Mouse (Mus musculus) c-Kit-positive CD71-positive TER-119-positive erythroid progenitor cells, embryonic 14.5 days (primary cell): Measurements from ENCODE around the gene Aplp2.
"Not testable (repeated sequence)": the region's sequence is repeated elsewhere in the genome, so short reads cannot be mapped to it uniquely, and the experiment has no call there.

Source experiments
- DNase-seq: peaks from one replicate; pipeline ENCODE4 v3.0.0-alpha.2; 2013; ENCODE audit warnings: low spot score

Aplp2 gene

GRCm38 (mm10) chr9:31177692-31178091 lies 33.9 kb downstream of the Aplp2 start:
- DNase-seq = no peak

- DNase-seq = peak; percentile 20
Observed at GRCm38 (mm10) chr9:31176379-31177130, 35.1 kb downstream of the Aplp2 start.

- no peak for DNase-seq
Observed at GRCm38 (mm10) chr9:31175978-31176377, 35.6 kb downstream of the Aplp2 start.

- no peak for DNase-seq
Observed at GRCm38 (mm10) chr9:31175346-31175745, 36.3 kb downstream of the Aplp2 start.

DNA sequence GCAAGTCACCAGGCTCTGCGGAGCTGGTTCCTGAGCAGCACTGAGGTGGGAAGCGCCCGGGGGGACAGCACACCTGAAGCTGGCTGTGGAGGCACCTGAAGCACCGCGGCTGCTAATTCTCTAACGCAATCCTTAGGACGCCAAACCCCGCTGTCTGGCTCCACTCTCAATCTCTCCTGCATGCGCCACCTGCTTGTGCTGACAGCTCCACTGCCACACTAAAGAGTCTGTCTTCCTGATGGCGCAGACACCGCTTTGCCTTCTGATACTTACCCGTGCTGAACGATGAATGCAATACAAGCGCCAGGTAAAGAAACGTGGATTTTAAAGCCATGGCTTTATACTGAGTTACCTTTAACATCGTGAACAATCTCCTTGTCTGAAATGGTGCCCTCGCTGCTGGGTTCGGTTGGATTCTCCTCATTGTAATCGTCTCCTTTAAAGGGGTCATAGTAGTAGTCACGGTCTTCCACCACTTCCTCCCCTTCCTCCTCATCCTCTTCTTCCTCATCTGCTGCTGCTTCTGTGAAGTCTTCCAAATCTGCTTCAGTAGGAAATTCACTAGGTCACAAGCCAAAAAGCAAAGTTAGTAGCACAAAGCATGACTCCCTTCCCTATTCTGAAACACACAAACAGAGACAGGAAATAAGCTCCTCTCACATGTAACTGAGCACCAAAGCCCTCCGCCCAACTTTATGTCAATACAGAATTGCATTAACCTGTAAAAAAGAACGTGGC lies 43.1 kb downstream of the Aplp2 start:
- DNase-seq = no peak

DNA sequence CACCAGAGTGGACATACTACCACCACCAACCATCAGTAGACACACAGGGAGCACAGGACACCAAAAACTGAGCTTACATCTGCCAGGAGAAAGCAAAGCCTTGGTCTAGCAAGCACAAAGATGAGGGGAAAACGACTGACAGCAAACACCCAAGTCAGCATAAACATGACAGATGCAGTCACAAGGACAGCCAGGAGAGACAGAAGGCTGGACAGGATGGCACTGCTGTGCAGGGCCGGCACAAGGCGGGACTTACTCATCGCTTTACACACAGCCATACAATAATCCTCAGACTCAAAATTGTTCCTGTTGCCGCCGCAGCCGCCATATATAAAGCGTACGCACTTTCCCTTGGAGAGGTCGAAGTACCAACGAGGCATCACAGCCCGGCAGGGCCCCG lies 44.3 kb downstream of the Aplp2 start:
- no peak for DNase-seq

GRCm38 (mm10) chr9:31165505-31165904 lies 46.1 kb downstream of the Aplp2 start:
- DNase-seq = not testable (repeated sequence)

- DNase-seq = no peak
Observed at GRCm38 (mm10) chr9:31163327-31163726, 48.3 kb downstream of the Aplp2 start.

GRCm38 (mm10) chr9:31162911-31163310 lies 48.7 kb downstream of the Aplp2 start:
- DNase-seq = no peak

- DNase-seq = peak; percentile 23
Observed at GRCm38 (mm10) chr9:31159910-31160309, 51.7 kb downstream of the Aplp2 start.

DNA sequence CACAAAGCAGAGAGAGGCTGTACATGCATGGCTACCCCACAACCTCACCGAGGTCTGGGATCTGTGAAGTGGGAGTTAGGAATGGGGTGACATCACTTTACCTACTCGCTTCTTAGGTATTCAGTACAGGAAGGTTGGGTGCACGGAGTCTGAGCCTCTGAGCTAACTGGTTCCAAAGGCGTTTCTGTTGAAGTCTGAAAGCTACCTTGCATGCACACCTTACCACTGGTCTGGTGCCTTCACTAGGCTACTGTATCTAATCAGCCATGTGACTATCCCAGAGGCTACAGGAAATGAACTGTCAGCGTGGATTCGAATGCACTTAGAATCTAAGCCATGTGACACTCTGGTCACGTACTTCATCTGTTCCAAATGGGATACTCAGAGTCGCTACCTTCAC lies 55.0 kb downstream of the Aplp2 start:
- DNase-seq = no peak

DNA sequence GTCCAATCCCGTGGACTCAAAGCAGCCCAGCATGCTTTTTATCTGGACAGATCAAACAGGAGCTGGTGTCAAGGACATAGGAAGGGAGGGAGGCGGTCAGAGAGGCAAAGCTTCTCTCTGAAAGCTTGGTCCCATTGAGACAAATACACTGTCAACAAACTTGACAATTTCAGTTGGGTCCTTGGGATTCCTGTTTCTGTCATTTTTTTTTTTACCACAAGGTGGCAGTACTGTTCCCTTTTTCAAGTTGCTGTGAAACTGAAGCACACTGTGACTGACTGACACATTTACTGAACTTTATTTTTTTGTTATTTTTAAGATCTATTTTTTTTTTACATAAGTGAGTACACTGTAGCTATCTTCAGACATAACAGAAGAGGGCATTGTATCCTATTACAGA lies 60.6 kb downstream of the Aplp2 start:
- DNase-seq = peak; percentile 53

DNA sequence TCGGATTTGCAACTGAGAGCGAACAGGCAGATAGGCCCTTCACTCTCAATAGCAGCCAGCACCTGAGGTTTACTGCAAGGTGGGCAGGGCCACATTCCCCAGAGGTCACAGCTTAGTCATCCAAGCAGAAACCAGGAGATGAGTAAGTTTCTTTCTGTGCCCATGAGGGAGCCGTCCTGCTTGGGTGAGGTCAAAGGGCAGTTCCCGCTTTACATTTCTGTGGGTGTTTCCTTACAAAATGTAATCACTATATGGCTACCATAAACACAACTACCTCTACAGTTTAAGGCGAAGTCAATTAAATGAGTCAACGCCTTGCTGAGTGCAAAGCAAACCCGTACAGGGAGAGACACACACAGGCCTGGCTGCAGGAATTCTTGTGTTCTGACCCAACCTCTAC lies 63.5 kb downstream of the Aplp2 start:
- no peak for DNase-seq

GRCm38 (mm10) chr9:31145272-31145925 lies 66.2 kb downstream of the Aplp2 start:
- no peak for DNase-seq

DNA sequence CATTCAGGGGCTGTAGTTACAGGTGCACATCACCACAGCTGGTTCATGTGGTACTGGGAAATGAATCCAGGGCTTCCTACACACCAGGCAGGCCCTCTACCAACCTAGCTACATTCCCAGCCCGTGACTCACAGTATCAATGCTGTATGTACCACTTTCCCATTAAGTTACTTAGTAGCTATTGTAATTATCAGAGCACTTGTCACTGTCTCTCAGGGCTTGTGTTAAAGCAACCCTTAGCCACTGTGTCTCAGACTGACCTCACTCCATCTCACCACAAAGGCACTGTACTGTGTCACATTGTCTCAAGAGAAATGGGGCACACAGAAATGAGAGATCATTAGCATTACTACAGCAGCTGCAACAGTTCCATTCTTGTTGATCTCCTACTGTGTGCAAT lies 68.7 kb downstream of the Aplp2 start:
- DNase-seq = no peak

GRCm38 (mm10) chr9:31133131-31133530 lies 78.5 kb downstream of the Aplp2 start:
- DNase-seq = no peak

- DNase-seq = no peak
Observed at GRCm38 (mm10) chr9:31131205-31131968, 80.2 kb downstream of the Aplp2 start, which contains the start of gene St14. St14 (minus strand) TSS chr9:31131853.

DNA sequence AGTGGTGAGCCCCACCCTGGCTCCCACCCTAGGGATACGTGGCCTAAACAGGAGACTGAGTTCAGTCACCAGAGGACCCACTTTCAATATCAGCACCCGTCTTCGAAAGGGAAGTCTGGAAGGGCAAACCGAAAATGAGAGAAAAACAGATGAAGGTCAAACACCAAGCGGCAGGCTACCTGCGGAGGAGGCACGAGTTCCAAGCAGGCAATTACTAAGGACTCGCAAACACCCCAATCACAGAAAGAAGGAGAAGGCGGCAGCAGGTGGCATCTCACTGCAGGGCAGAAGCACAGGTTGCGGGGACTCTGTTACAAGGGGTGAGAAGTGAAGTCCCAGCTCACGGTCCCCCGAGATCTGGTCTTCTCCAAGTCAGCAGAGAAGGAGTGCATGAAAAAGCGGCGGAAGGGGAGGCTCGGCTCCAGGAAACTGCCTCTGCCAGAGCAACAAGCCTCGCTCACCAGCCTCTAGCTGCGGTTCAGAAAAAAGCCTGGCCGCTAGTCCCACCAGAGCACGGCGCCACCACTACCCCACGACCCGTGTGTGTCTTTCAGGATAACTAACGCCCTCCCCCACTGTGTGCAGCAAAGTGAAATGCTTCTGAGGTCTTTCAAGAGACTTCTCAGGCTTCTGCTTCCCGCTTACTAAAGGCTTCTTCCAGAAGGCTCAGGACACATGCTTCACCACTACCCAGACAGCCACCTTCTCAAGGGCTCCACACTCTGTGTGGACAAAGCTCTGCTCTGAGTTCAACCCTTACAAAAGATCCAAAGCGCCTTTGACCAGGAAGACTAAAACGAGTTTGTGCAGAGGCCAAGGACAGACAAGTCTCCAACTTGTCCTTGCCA lies 81.0 kb downstream of the Aplp2 start:
- DNase-seq = no peak

DNA sequence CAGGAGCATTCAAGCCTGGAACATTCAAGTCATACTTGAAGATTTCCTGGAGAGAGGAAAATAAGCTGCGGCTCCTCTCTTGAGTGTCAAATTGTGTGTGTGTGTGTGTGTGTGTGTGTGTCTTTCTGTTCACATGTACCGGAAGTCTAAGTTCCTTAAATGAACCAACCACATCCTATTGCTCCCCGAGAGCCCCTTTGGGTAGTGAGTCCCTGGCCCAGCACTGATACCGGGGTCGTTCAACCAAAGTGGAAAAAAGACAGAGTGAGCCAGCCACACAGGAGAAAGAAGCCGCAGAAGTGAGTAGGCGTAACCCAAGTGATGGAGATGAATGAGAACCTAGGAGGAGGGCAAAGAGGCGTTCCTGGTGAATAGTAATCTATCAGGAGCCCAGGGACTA lies 81.7 kb downstream of the Aplp2 start:
- DNase-seq = no peak

GRCm38 (mm10) chr9:31127876-31128465 lies 83.6 kb downstream of the Aplp2 start:
- no peak for DNase-seq

DNA sequence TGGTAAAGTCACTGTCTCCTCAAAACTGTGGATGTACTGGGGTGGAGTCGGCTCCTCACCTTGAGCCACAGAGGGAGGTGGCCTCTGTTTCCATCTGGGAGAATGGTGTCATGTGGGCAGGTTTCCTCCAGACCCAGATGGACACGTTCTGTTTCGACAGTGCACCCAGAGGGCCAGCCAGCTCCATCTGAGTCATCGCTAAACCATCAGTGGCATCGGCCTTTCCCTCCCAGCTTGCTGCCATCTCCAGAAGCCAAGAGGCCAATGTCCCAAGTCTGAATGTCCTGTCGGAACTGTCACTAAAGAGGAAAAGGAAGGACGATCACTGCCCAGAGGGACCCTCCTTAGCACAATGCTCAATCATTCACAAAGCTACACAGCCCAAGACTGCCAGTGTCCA lies 85.5 kb downstream of the Aplp2 start:
- DNase-seq = no peak
